Mouse (Mus musculus) left cerebral cortex, postnatal 4 days (tissue): Measurements from ENCODE around the gene Ptprt. TPM values are rescaled to one million over a fixed set of nuclear protein-coding genes. Genes with fewer than 3 reads are reported as not detected.

Source experiments
- DNase-seq: peaks from one replicate; pipeline ENCODE4 v3.0.0-alpha.2; 2022
- intact Hi-C: fragments of 180-260 bp; cut with DNase I; formaldehyde crosslinking; loops from one replicate; pipeline ENCODE4 v1.15.1; 2025
- total RNA-seq, 2 experiments: library from RNA; stranded (reverse); gene quantifications; 2 replicates each; pipeline ENCODE4 v1.2.3; 2021

Gene Ptprt
- total RNA-seq = 10 to 100 TPM; 81.3 to 88.0 TPM

DNA sequence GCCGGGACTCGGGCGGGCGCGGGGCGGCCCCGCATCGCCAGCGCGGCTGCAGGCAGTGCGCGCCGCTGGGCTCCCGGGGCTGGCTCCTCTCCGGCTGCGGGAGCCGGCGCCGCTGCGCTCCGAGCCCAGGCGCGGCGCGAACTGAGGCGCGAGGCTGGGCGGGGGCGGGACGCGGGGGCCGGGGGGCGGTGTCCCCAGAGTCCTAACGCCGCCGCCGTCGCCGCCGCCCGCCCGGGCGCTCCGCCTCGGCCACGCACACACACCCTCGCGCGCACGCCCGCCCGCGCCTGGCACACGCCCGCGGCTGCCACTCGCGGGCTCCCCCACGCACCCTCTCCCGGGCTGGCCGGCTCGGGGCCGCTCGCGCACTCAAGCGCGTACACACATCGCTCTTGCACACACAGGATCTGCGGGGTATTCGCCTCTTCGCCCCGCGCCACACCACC lies at the start of gene Ptprt:
Gene Ptprt (minus strand): TSS at position 207 of the 446 bp plus-strand sequence.
- intact Hi-C loops = loop anchor here (5.0 kb wide), 1 partner anchor 999 kb away; no protein-coding TSS in a partner anchor
- peak; percentile 36 for DNase-seq

DNA sequence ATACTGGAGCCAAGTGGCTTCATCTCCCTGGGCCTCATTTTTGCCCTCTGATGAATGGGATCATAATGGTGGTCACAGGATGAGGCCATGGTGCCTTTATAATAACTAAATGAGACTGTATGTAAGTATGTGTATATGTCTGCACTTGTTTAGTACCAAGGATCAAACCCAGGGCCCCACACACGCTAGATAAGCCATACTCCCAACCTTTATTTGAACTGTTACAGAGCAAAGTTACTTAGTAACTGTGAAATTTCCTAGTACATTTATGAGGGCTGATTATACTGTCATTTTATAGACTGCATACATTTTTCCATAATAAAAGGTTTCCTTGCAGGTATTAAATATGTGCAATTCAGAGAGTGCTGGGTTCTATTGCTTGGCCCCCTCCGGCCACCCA lies 49.5 kb upstream of the Ptprt start:
- intact Hi-C loops = no loop called here
- no peak for DNase-seq

DNA sequence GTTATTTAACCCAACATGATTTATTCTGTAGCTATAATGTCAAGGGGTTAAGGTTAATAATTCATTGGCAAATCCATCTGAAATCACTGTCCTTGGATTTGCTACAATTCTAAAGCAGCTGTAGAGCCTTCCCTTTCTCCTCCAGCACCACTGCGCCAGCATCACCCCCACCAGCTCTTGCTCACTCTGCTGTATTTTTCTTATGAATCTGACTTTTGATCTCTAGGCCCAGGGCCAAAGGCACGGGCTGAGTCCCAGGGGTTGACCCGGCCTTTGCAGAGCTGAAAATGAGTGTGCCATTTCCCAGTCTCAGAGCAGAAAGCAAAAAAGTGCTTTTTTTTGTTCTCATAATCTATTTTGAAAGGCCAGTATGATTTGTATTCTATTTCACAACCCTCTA lies 38.7 kb upstream of the Ptprt start:
- DNase-seq = no peak
- intact Hi-C loops = no loop called here

GRCm38 (mm10) chr2:162699036-162699435 lies 38.1 kb upstream of the Ptprt start:
- DNase-seq = no peak

DNA sequence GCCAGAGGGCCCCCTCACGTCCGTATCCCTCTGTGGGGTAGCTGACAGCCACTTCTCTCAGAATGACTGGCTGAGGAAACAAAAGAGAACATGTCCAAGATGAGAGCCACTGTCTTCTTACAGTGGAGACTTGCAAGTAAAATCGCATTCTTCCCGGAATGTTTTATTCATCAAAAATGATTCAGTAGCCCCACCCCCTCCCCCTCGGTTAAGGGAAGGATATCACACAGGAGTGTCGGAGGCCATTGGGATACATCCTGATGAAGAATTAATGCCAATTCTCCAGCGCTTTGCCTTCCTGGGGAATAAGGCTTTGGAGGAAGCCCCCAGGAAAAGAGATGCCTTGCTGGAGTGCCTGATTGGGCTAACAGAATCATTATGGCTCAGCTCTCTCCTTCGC lies 37.1 kb upstream of the Ptprt start:
- no peak for DNase-seq
- intact Hi-C loops = no loop called here

More at GRCm38 (mm10) chr2:162699036-162699435, 38.1 kb upstream of the Ptprt start:
- intact Hi-C loops = no loop called here

- DNase-seq = no peak
- intact Hi-C loops = no loop called here
Measured at GRCm38 (mm10) chr2:162697151-162697550, 36.2 kb upstream of the Ptprt start.

- intact Hi-C loops = no loop called here
- no peak for DNase-seq
Measured at GRCm38 (mm10) chr2:162692143-162692542, 31.2 kb upstream of the Ptprt start.

DNA sequence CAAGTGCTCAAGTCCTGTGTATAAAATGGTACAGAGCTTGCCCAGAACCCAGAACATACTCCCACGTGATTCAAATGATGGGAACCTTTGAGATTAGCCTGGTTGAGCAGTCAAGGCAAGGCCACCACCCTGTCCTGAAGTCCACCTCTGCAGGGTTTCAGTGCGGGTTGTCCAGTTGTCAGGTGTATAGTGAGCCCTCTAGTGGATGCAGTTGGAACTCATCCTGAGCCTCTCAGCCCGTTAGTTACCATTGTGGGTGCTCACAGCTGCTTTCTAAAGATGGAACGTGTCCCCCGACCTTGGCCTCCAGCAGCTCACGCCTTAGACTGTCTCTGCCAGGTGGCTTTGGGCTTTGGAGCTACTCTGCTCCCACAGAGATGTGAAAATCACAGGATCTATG lies 21.7 kb upstream of the Ptprt start:
- peak; percentile 41 for DNase-seq
- intact Hi-C loops = no loop called here

GRCm38 (mm10) chr2:162662431-162662970 lies 1.6 kb upstream of the Ptprt start:
- DNase-seq = no peak
- intact Hi-C loops = loop anchor here (5.0 kb wide), 1 partner anchor 1000 kb away; no protein-coding TSS in a partner anchor

GRCm38 (mm10) chr2:162661733-162662132 lies 786 bp upstream of the Ptprt start:
- intact Hi-C loops = loop anchor here (5.0 kb wide), 1 partner anchor 999 kb away; no protein-coding TSS in a partner anchor
- DNase-seq = no peak

DNA sequence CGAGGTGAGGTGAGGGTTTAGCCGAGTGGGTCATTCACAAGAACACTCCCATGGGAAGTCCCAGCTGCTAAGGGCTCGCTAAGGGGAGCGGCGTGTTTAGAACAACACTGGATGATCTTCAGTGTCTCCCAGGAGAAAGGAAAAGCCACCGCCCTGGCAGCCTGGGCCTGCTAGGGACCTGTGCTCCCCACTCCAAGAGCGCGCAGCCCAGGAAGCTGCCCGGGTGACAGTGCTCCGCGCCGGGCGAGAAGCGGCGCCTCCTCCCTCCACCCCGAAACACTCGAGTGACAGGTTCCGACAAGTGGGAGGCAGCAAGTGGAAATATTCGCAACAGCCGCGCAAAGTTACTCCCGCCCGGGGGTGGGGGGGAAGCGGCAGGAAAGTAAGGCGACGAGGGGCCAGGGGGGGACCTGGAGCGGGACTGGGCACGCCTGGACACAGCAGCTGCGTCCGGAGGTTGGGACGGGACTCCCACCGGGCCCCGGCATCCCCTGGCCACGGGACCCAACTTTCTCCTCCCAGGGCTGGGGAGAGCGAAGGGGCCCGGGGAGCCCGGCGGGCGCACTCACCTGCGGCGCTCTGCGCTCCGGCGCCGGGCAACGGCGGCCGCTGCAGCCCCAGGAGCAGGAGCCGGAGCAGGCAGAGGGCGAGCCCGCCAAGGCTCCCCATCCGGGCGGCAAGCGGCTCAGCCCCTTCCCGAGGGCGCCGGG lies 561 bp downstream of the Ptprt start:
- intact Hi-C loops = loop anchor here (5.0 kb wide), 1 partner anchor 998 kb away; no protein-coding TSS in a partner anchor
- DNase-seq = no peak

DNA sequence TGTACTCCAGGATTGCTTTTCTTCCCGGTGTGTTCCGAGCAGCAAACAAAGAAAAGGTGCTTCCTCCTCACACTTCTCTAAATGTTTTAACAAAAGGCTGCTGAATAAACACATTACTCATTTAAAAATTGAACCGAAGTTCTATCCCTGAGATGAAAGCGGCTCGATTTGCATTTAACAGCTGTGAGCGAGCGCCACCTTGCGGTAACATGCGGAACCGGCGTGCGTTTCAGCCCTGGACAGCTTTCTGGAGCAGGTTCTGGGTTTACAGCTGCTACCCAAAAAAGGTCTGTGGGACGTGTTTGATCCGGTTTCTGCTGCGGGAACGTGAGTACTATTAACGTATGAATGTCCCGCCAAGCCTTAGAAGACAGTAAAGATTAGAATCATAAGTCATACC lies 1.9 kb downstream of the Ptprt start:
- intact Hi-C loops = loop anchor here (5.0 to 10.0 kb wide), 3 partner anchors 364 to 1442 kb away; no protein-coding TSS in a partner anchor
- peak; percentile 86 for DNase-seq

- no peak for DNase-seq
- intact Hi-C loops = loop anchor here (5.0 to 10.0 kb wide), 3 partner anchors 363 to 1440 kb away; no protein-coding TSS in a partner anchor
Measured at GRCm38 (mm10) chr2:162657541-162657940, 3.4 kb downstream of the Ptprt start.

- DNase-seq = no peak
- intact Hi-C loops = loop anchor here (10.0 kb wide), 2 partner anchors 360 to 1180 kb away; no protein-coding TSS in a partner anchor
Measured at GRCm38 (mm10) chr2:162654416-162654815, 6.5 kb downstream of the Ptprt start.

DNA sequence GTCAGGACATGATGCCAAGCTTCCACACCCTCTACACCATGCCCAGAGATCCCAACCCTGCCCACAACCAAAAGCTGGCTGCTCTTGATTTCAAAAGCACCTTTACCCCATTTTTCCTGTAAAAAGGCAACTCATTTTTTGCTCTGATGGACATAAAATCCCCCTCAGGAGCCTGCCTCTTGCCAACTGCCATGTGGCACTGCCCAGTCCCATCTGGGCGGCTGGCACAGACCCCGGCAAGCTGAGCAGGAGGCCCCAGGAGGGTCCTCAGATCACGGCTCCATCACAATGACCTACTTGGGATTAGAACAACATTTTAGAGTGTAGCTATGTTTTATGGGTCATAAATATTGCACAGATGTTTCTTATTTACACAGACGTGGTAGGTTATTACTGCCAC lies 22.3 kb downstream of the Ptprt start:
- intact Hi-C loops = no loop called here
- peak; percentile 92 for DNase-seq

- DNase-seq = no peak
- intact Hi-C loops = no loop called here
Measured at GRCm38 (mm10) chr2:162637537-162637936, 23.4 kb downstream of the Ptprt start.

DNA sequence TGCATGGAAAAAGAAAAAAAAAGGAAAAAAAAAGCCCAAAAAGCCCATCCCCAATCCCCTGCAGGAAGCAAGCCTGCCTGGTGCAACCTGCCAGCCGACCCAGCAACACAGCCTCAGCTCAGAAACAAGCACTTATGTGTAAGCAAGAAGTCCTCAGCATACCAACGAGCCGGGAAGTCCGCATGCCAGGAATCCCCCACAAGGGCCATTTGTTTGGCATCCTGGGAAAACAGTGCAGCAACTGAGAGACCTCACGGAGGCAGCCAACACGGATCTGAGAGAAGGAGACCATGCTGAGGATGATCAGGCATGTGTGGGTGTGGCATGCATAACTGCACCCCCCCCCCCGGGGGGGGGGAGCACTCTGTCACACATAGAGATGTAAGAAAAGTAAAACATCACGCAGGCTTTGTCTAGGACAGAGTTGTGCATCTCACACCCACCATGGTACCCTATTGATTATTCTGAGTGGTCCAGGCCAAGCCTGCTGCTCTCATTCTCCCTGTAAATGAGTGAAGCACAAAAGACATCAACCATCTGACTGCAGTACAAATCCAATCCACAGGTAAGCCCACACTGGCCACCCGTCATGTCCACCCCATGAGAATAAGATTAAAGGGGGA lies 24.4 kb downstream of the Ptprt start:
- DNase-seq = peak; percentile 54
- intact Hi-C loops = no loop called here

- DNase-seq = no peak
- intact Hi-C loops = no loop called here
Measured at GRCm38 (mm10) chr2:162634901-162635300, 26.0 kb downstream of the Ptprt start.

GRCm38 (mm10) chr2:162626076-162626475 lies 34.9 kb downstream of the Ptprt start:
- DNase-seq = no peak
- intact Hi-C loops = no loop called here

GRCm38 (mm10) chr2:162624707-162625106 lies 36.2 kb downstream of the Ptprt start:
- intact Hi-C loops = no loop called here
- no peak for DNase-seq

- DNase-seq = no peak
- intact Hi-C loops = no loop called here
Measured at GRCm38 (mm10) chr2:162614256-162614655, 46.7 kb downstream of the Ptprt start.
